Mouse (Mus musculus): Measurements from ENCODE around the gene Sarm1.

Sarm1 gene

DNA sequence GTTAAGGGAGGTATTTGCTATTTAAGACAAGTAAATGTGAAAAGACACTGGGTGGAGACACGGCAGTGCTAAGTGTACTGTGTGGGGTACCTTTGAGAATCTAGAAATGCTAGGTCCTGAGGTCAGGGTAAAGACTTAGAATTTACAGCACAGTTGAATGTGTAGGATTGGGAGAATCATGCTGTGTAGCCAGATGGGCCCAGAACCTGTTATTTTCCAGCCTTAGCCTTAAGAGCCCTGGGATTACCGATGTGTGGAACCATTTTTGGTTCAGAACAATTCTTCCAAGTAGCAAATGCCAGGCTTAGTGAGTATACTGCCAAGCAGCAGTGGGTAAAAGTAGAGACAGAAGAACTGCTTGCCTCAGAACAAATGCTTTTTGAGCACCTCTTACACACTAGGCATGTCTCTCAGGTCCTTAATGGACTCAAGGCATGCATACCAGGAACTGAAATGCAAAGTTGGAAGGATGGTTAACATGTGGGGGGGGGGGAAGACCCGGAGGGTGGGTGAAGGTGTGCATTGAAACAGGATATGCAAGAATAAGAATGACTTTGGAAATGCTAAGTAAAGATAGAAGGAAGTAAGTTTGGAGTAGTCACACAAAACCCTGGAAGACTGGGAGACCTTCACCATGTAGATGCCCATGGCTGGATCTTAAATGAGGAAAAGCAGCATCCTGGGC, 15.7 kb upstream of the Sarm1 start:
- no peak for DNase-seq (ENCODE audit: extremely low spot score, low read depth, low spot score)

DNA sequence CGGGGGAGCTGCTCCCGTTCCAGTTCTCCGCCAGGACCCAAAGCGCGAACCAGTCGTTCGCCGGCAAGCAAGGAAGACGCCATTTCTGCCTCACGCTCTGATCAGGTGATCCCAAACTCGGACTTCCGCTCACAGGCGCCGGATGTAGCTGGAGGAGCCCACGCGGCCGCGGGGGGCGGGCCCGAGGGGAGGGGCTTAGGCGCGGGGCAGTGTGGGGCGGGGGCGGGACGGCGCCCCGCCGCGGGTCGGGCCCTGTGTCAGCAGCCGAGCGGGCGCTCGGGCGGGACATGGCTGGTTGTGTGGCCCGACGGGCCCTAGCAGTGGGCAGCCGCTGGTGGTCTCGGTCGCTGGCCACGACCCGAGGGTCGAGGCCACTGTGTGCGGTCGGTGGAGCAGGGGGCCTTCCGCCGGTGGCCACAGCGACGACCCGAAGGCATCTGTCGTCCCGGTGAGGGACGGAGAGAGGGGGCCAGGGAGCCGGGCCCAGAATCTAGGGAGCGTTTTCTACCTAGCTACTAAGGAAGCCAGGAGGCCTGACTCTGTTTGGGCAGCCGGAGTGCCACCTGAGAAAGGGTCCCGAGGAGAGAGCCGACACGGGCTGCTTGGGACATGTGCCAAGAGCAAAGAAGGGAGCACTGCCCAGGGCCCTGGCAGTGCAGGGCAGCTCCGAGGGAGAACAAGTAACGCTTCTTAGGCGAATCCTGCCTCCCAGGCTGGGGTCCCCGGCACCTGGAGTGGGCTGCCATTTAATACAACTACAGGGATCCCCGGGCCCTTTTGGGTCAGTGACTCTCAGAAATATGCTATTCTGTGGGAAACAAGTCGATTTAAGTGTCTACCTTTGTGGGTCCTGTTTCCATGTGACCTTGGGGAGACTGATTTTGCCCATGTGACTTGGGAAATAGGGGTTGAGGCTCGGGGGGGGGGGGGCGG, 14.7 kb upstream of the Sarm1 start, which contains the start of the genes Tmem199 and Poldip2:
Gene Tmem199, minus strand, starts transcription at position 148 of the 933 bp plus-strand sequence.
Gene Poldip2, plus strand, starts transcription at position 169 of the 933 bp plus-strand sequence.
- DNase-seq (ENCODE audit: extremely low spot score, low read depth, low spot score) = peak; percentile 62

DNA sequence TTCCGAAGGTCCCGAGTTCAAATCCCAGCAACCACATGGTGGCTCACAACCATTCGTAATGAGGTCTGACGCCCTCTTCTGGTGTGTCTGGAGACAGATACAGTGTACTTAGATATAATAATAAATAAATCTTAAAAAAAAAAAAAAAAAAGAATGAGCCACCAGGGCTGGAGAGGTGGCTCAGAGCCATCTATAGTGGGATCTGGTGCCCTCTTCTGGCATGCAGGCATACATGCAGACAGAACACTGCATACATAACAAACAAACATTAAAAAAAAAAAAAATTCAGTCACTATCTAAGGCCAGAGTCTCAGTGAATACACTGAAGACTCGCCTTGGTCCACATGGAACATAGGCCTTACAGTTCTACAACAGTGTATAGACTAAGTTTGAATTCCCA, 11.6 kb upstream of the Sarm1 start:
- DNase-seq (ENCODE audit: extremely low spot score, low read depth, low spot score) = no peak

- DNase-seq (ENCODE audit: extremely low spot score, low read depth, low spot score) = no peak
Observed at GRCm38 (mm10) chr11:78505430-78505829, 7.9 kb upstream of the Sarm1 start.

GRCm38 (mm10) chr11:78502909-78503650, 5.5 kb upstream of the Sarm1 start, which contains the start of gene Sebox:
Gene Sebox (plus strand): TSS chr11:78503447.
- no peak for DNase-seq (ENCODE audit: extremely low spot score, low read depth, low spot score)

DNA sequence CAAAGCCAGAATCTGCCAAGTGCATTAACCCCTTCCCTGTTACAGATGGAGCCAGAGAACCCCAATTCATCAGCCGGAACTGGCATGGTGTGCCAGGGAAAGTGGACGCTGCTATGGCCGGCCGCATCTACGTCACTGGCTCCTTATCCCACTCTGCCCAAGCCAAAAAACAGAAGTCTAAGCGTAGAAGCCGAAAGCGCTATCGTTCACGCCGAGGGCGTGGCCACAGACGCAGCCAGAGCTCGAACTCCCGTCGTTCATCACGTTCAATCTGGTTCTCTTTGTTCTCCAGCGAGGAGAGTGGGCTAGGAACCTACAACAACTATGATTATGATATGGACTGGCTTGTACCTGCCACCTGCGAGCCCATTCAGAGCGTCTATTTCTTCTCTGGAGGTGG, 4.0 kb upstream of the Sarm1 start:
- no peak for DNase-seq (ENCODE audit: extremely low spot score, low read depth, low spot score)

- no peak for DNase-seq (ENCODE audit: extremely low spot score, low read depth, low spot score)
Observed at GRCm38 (mm10) chr11:78500623-78501202, 3.2 kb upstream of the Sarm1 start.

GRCm38 (mm10) chr11:78499543-78499942, 2.0 kb upstream of the Sarm1 start:
- no peak for DNase-seq (ENCODE audit: extremely low spot score, low read depth, low spot score)

- DNase-seq (ENCODE audit: extremely low spot score, low read depth, low spot score) = no peak
Observed at GRCm38 (mm10) chr11:78499004-78499403, 1.4 kb upstream of the Sarm1 start, which contains the start of gene Vtn. Gene Vtn (plus strand): TSS chr11:78499091.

- no peak for DNase-seq (ENCODE audit: extremely low spot score, low read depth, low spot score)
Observed at GRCm38 (mm10) chr11:78497071-78497541, 448 bp downstream of the Sarm1 start.

- peak; percentile 44 for DNase-seq (ENCODE audit: extremely low spot score, low read depth, low spot score)
Observed at GRCm38 (mm10) chr11:78495904-78496303, 1.6 kb downstream of the Sarm1 start.

DNA sequence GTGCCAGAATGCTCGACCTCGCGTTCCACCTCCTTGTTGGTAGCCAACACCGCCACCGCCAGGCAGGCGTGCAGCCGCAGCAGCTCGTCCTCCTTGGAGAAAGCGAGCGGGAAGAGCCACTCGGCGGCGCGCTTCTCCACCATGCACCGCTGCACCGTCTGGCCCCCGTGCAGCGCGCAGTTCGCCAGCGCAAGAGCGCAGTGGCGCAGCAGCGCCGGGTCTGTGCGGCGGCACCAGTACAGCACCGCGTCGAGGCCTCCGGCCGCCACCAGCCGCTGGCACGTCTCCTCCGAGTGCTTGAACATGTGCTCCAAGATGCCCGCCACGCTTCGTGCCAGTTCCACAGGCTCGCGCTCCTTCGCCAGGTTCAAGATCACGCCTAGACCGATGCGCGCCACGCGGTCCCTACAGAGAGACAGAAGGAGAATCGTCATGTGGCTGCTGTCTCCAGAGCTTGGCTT, 6.7 kb downstream of the Sarm1 start:
- DNase-seq (ENCODE audit: extremely low spot score, low read depth, low spot score) = no peak

- no peak for DNase-seq (ENCODE audit: extremely low spot score, low read depth, low spot score)
Observed at GRCm38 (mm10) chr11:78488168-78488567, 9.4 kb downstream of the Sarm1 start.

DNA sequence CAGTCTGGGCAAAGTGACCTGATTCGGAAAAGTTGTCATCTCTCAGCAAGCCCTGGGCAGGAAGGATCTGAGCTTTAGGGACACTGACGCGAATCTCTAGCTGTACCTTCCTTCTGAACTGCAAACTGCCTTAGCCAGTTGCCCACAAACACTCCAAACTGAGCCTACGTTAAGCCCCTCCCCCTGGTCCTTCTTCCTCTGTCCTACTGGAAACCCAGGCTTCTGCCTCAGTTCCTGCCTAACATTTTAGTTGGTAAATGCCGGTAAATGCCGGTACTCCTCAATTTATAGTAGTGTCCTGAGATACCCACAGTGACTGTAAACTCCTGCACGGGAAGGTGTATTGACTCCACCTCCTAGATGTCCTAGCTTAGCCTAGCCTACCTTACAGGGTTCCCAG, 13.9 kb downstream of the Sarm1 start:
- DNase-seq (ENCODE audit: extremely low spot score, low read depth, low spot score) = no peak

DNA sequence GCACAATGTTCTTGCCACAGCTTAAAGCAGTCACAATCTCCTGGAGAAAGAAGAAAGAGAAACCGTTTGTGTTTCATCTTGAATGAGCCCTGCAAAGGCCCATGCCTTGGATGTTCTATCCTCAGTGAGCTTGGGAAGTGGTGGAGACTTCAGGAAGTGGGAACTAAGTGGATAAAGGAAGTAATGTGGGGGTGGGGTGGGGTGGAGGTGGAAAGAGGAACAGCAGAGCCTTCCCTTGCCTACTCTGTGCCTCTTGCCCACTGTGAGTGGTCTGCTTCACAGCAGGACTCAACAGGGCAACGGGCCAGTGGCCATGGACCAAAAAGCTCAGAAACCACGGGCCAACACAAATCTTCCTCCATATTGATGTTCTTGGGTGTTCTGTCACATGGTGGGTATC, 22.3 kb downstream of the Sarm1 start:
- DNase-seq (ENCODE audit: extremely low spot score, low read depth, low spot score) = no peak

DNA sequence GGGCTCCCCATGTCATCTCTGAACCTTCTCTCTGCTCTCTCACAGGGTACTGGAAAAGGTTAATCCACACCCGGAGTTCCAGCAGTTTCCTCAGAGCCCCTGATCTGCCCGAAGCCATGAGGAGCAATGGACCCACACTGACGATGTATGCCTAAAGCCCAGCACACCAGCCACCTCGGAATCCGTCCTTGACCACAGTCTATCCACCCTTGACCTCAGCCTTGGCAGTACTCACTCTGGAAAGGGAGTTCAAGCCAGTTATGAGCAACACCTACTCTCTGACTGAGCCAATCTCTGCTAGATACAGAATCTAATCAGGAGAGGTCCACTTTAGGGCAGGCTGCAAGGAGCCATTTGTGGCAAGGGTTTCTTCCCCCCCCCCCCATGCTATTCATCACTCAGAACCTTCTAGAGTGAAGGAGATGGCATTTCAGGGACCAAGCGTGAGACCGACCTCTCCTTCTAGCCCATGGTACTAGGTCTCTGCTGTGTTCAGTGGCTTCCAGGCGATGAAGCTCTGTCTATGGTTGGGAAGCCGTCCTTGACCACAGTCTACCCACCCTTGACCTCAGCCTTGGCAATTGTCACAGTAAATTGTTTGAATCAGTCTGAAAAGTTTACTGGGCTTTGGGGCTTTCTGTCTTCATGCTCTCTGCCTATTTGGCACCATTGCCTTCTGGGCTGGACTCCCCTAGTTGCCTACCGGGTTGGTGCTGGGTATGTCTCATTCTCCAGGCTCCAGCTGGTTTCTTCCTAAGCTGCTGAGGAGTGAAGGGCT, 26.0 kb downstream of the Sarm1 start:
- no peak for DNase-seq (ENCODE audit: extremely low spot score, low read depth, low spot score)

- no peak for DNase-seq (ENCODE audit: extremely low spot score, low read depth, low spot score)
Observed at GRCm38 (mm10) chr11:78467932-78468331, 29.6 kb downstream of the Sarm1 start.

GRCm38 (mm10) chr11:78467515-78467914, 30.0 kb downstream of the Sarm1 start:
- no peak for DNase-seq (ENCODE audit: extremely low spot score, low read depth, low spot score)

GRCm38 (mm10) chr11:78466242-78466912, 31.2 kb downstream of the Sarm1 start:
- DNase-seq (ENCODE audit: extremely low spot score, low read depth, low spot score) = no peak
